Mouse (Mus musculus): Measurements from ENCODE around the gene Capn11. TPM values are rescaled to one million over a fixed set of nuclear protein-coding genes. Genes with fewer than 3 reads are reported as not detected.

Capn11 gene
- total and polyA plus RNA-seq, 2 experiments from 2014 or later: 0.14 to 0.42 TPM

- no peaks in the 10 kb centered on the region for H3K4me1 ChIP-seq (ENCODE audit: insufficient read depth, low read length)
- no peak overlapping the region for H3K4me2 ChIP-seq (ENCODE audit: low read depth, low read length)
- H3K9me3 ChIP-seq (ENCODE audit: low read length): no peaks in the 10 kb centered on the region
- DNase-seq (ENCODE audit: low spot score) (no peak), ATAC-seq (no peak)
- H3K9ac ChIP-seq (replicated peaks; ENCODE audit: low read length): no peak overlapping the region
- no peaks in the 10 kb centered on the region for H3K36me3 ChIP-seq (ENCODE audit: insufficient read depth, low read length)
- no peak for TF ChIP-seq CTCF (IDR thresholded peaks at IDR 0.05; ENCODE audit: low read depth)
- H3K27ac ChIP-seq: no peak overlapping the region
- H3K4me3 ChIP-seq (ENCODE audit: low read length): no peak overlapping the region
- WGBS: 80% methylated on average over 8 of the region's 8 CpGs
- no peaks in the 10 kb centered on the region for H3K27me3 ChIP-seq (ENCODE audit: insufficient read depth, low read length)
Measured at GRCm38 (mm10) chr17:45612008-45612407, 47.1 kb downstream of the Capn11 start.

GRCm38 (mm10) chr17:45610144-45610866 is 48.8 kb downstream of the Capn11 start:
- Histone ChIP-seq H3K36me3 (ENCODE audit: insufficient read depth, low read length) (no peaks in the 10 kb centered on the region), H3K4me3 (ENCODE audit: low read length) (no peak overlapping the region), H3K4me2 (ENCODE audit: low read depth, low read length) (no peak overlapping the region), H3K4me1 (ENCODE audit: insufficient read depth, low read length) (no peaks in the 10 kb centered on the region), H3K9ac (replicated peaks; ENCODE audit: low read length) (no peak overlapping the region), H3K27ac (no peak overlapping the region), H3K9me3 (ENCODE audit: low read length) (no peaks in the 10 kb centered on the region), H3K27me3 (ENCODE audit: insufficient read depth, low read length) (no peaks in the 10 kb centered on the region)
- DNase-seq (ENCODE audit: low spot score) (no peak), ATAC-seq (no peak)
- no peak for TF ChIP-seq CTCF (IDR thresholded peaks at IDR 0.05; ENCODE audit: low read depth)
- 25% methylated on average over 5 of the region's 5 CpGs for WGBS

DNA sequence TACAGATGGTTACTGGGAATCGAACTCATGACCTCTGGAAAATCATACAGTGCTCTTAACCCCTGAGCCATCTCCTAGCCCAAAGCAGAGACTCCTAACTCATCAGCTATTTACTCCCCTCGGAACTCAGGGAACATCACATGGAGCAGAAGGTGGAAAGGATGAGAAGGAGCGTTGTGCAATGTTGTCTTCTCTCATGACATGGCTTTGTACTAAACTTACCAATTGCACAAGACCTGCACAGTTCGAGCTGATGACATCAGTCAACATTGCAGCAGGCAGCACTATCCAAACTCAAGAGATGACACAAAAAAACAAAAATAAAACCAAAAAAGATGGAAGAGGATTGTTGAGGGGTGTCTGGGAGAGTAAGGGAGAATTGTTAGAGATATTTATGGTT is 50.7 kb downstream of the Capn11 start:
- Histone ChIP-seq H3K4me1 (ENCODE audit: insufficient read depth, low read length) (no peaks in the 10 kb centered on the region), H3K36me3 (ENCODE audit: insufficient read depth, low read length) (no peaks in the 10 kb centered on the region), H3K9me3 (ENCODE audit: low read length) (no peaks in the 10 kb centered on the region), H3K4me3 (ENCODE audit: low read length) (no peak overlapping the region), H3K27ac (no peak overlapping the region), H3K4me2 (ENCODE audit: low read depth, low read length) (no peak overlapping the region), H3K27me3 (ENCODE audit: insufficient read depth, low read length) (no peaks in the 10 kb centered on the region), H3K9ac (replicated peaks; ENCODE audit: low read length) (no peak overlapping the region)
- TF ChIP-seq CTCF (IDR thresholded peaks at IDR 0.05; ENCODE audit: low read depth): no peak
- ATAC-seq (no peak), DNase-seq (ENCODE audit: low spot score) (no peak)
- WGBS: 92% methylated on average over 4 of the region's 4 CpGs

DNA sequence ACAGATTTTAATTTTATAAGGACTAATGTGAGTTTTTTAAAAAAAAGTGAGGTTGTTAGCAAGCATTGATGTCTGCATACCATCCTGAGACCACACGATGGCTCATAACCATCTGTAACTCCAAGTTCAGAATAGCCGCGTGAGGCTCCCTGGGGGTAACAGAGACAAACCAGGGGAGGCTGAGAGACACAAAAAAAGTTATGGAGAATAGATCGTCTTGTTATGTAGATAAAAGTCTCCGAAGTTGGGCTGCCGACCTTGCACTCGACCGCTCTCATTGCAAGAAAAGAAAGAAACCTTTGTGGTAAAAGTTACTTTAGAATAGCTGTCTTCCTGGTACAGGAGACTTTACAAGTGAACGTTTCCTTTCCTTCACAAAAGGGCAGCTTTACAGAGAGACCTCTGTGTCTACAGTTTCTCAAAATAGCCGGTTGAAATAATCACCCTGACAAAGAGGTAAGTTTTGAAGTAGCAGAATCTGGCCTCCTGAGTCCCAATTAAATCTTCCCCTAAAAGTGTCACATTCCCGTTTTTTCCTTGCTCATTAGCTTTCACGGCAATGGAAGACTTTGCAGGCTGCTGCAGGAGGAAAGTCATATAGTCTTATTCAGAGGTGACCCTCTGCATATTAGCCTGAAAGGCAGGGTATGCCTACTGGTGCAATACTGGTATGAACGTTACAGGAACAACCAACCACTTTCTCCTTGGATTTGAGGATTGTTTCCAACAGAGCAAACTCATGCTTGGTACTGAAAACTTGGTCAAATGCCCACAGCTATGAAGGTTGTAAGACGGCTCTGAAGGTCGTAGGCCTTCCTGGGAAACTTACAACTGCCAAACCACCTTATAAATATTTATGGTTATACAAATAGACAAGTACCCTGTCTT is 51.9 kb downstream of the Capn11 start:
- TF ChIP-seq CTCF (IDR thresholded peaks at IDR 0.05; ENCODE audit: low read depth): no peak
- Histone ChIP-seq H3K4me1 (ENCODE audit: insufficient read depth, low read length) (no peaks in the 10 kb centered on the region), H3K27me3 (ENCODE audit: insufficient read depth, low read length) (no peaks in the 10 kb centered on the region), H3K9me3 (ENCODE audit: low read length) (no peaks in the 10 kb centered on the region), H3K9ac (replicated peaks; ENCODE audit: low read length) (no peak overlapping the region), H3K27ac (no peak overlapping the region), H3K4me3 (ENCODE audit: low read length) (no peak overlapping the region), H3K36me3 (ENCODE audit: insufficient read depth, low read length) (no peaks in the 10 kb centered on the region), H3K4me2 (ENCODE audit: low read depth, low read length) (no peak overlapping the region)
- DNase-seq (ENCODE audit: low spot score) (no peak), ATAC-seq (no peak)
- WGBS: 78% methylated on average over 15 of the region's 15 CpGs

GRCm38 (mm10) chr17:45602984-45603383 is 56.1 kb downstream of the Capn11 start:
- no peak for DNase-seq (ENCODE audit: low spot score)
- no peaks in the 10 kb centered on the region for H3K9me3 ChIP-seq (ENCODE audit: low read length)
- 79% methylated on average over 3 of the region's 3 CpGs for WGBS

DNA sequence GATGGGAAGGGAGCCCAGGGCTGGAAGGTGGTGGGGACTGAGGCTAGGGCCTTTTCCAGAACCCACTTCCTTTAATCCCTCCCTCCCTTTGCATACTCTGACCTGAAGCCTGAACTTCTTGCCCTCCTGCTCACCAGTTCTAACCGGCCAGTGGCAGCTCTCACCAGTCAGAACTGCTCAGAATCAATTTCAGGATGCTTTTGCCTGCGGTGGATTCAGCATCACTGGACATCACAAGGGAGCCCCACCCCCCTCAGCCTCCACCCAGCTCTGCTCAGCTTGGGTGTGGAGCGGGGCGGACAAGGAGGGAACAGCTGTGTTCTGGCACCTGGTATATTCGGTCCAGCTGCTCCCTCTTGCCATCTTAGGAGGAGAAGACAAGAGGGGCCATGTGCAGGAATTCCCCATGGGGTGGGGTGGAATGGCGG is 57.2 kb downstream of the Capn11 start, which contains the start of gene Mymx:
TSS of gene Mymx (minus strand) at position 226 of the 428 bp plus-strand sequence.
- Histone ChIP-seq H3K27ac (no peak within 1 kb of the TSS), H3K36me3 (ENCODE audit: insufficient read depth, low read length) (no peaks in the 10 kb centered on the region), H3K9ac (replicated peaks; ENCODE audit: low read length) (no peak within 1 kb of the TSS), H3K9me3 (ENCODE audit: low read length) (no peaks in the 10 kb centered on the region), H3K4me3 (ENCODE audit: low read length) (0 out of 2 replicates have a peak within 1 kb of the TSS, but pooled peaks have one; percentile 1), H3K27me3 (ENCODE audit: insufficient read depth, low read length) (no peaks in the 10 kb centered on the region), H3K4me1 (ENCODE audit: insufficient read depth, low read length) (peaks cover 6% of the 10 kb centered on the region; the same call in 1 of the 2 replicates), H3K4me2 (ENCODE audit: low read depth, low read length) (no peak within 1 kb of the TSS)
- DNase-seq (ENCODE audit: low spot score) (no peak), ATAC-seq (peak; percentile 19; the same call in 1 of the 2 replicates)
- WGBS: 37% methylated on average over 6 of the region's 6 CpGs
- TF ChIP-seq CTCF (IDR thresholded peaks at IDR 0.05; ENCODE audit: low read depth): no peak

More at GRCm38 (mm10) chr17:45602984-45603383, 56.1 kb downstream of the Capn11 start:
- no peak overlapping the region for H3K9ac ChIP-seq (replicated peaks; ENCODE audit: low read length)
- no peaks in the 10 kb centered on the region for H3K27me3 ChIP-seq (ENCODE audit: insufficient read depth, low read length)
- peaks cover 6% of the 10 kb centered on the region; the same call in 1 of the 2 replicates for H3K4me1 ChIP-seq (ENCODE audit: insufficient read depth, low read length)
- no peak for TF ChIP-seq CTCF (IDR thresholded peaks at IDR 0.05; ENCODE audit: low read depth)
- no peak overlapping the region for H3K4me3 ChIP-seq (ENCODE audit: low read length)
- no peak for ATAC-seq
- H3K36me3 ChIP-seq (ENCODE audit: insufficient read depth, low read length): no peaks in the 10 kb centered on the region
- H3K4me2 ChIP-seq (ENCODE audit: low read depth, low read length): no peak overlapping the region
- H3K27ac ChIP-seq: no peak overlapping the region

Measured in hindbrain, postnatal 0 days (tissue).